Mouse (Mus musculus): ENCODE data around the gene Usp35.

GRCm38 (mm10) chr7:97356875-97357276 lies 25.1 kb upstream of the Usp35 start:
- TF ChIP-seq POLR2A (IDR thresholded peaks at IDR 0.05; ENCODE audit: extremely low read depth, insufficient read depth, low read length) (no peak), CTCF (IDR thresholded peaks at IDR 0.05; ENCODE audit: low read depth, low read length) (no peak)

All from liver, adult 2 months (tissue).